27 mouse cellular contexts compared by ENCODE assay signal in the genomic region with DNA sequence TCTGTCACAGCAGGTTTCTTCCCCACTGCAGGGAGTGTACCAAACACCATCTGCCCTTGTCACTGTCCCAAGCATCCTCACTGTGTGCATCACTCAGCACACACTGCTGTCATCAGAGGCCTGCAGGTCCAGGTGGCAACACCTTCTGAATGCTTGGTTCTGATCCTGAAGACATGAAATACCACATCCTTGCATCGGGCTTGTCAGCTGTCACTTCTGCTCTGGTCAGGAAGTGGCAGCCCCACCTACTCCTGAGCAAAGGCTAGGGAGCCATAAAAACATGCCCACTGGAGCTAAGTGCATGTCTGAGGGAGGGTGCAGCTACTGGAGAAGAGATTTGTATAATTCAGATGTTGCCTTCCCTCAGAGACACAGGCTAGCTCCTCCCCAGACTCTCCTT.
DNase-seq lines count a peak whose midpoint lies in the region; ATAC-seq lines count a peak whose summit lies in the region.
"Had no signal": no experiment of that assay in that cellular context is flagged by ENCODE, and none has a peak within 500 bp of the region (broad histone marks: within the 10 kb centered on the region; RNA-seq: fewer than 3 reads in every experiment).

No protein-coding gene starts in this region.

- H3K9me3 ChIP-seq in megakaryocyte, embryonic 14.5 days = no peaks in the 10 kb centered on the region
- H3K9me3 ChIP-seq: G1E; hindbrain, embryonic 12.5 days; liver, embryonic 13.5 days; midbrain, embryonic 12.5 days; neural tube, embryonic 13.5 days; stomach, embryonic 15.5 days had no signal

- peak overlapping the region; percentile 40 for H3K4me3 ChIP-seq in megakaryocyte, embryonic 14.5 days (replicated peaks)
- H3K4me3 ChIP-seq: erythroblast, embryonic 14.5 days; hindbrain, embryonic 12.5 days; liver, embryonic 13.5 days; midbrain, embryonic 12.5 days; myocyte; neural tube, embryonic 13.5 days; stomach, embryonic 15.5 days had no signal

- peaks cover 20% of the 10 kb centered on the region for H3K27me3 ChIP-seq in megakaryocyte, embryonic 14.5 days (replicated peaks)
- H3K27me3 ChIP-seq: hindbrain, embryonic 12.5 days; midbrain, embryonic 12.5 days; neural tube, embryonic 13.5 days; stomach, embryonic 15.5 days had no signal

- ATAC-seq in CD4-positive, CD25-positive, alpha-beta regulatory T cell, adult 4 months = peak; percentile 78
- peak; percentile 71 for ATAC-seq in inflammation-experienced regulatory T-cells, adult 6 months
- ATAC-seq: forebrain, embryonic 16.5 days; hindbrain, postnatal 0 days had no signal

- H3K36me3 ChIP-seq in megakaryocyte, embryonic 14.5 days (replicated peaks; ENCODE audit: low read length) = no peaks in the 10 kb centered on the region
- H3K36me3 ChIP-seq: hindbrain, embryonic 12.5 days; liver, embryonic 13.5 days; midbrain, embryonic 12.5 days; neural tube, embryonic 13.5 days; stomach, embryonic 15.5 days had no signal

- H3K4me1 ChIP-seq in megakaryocyte, embryonic 14.5 days = peaks cover 4% of the 10 kb centered on the region
- H3K4me1 ChIP-seq: hindbrain, embryonic 12.5 days; liver, embryonic 13.5 days; midbrain, embryonic 12.5 days; neural tube, embryonic 13.5 days; stomach, embryonic 15.5 days had no signal

- peak; percentile 64 for DNase-seq in CD4-positive helper T cell, adult 2 months (ENCODE audit: low read depth, low spot score)
- no peak for DNase-seq in left cerebral cortex, adult 18-20 months (ENCODE audit: low spot score in 2 of 2)
- no peak for DNase-seq in frontal cortex, postnatal 14 days (ENCODE audit: low spot score in 2 of 2)
- DNase-seq in layer of hippocampus, postnatal 14 days (ENCODE audit: low spot score in 2 of 2) = no peak
- DNase-seq: adrenal gland, adult 2 months; cerebellum, adult 2 months; cerebellum, postnatal 14 days; heart, postnatal 36 days; kidney, adult 2 months; kidney, postnatal 10 days; left cerebral cortex, postnatal 4 days; liver, embryonic 13.5 days; lung, adult 18-20 months; lung, postnatal 14 days; thymus, postnatal 25 days had no signal
